Mouse (Mus musculus) lung, postnatal 14 days (tissue): Measurements from ENCODE around the gene Mapk8ip3.
A peak's percentile ranks its signal among the peaks of the same experiment; 100 is the strongest.
"Not testable (repeated sequence)": the region's sequence is repeated elsewhere in the genome, so short reads cannot be mapped to it uniquely, and the experiment has no call there.

Source experiments
- DNase-seq: peaks from one replicate; pipeline ENCODE4 v3.0.0; 2021

Mapk8ip3 gene

GRCm38 (mm10) chr17:24936259-24937237 lies at the start of gene Mapk8ip3:
Gene Mapk8ip3, minus strand, starts transcription at chr17:24936977.
- DNase-seq = peak; percentile 96

- DNase-seq = no peak
These were observed 24.3 kb upstream of the Mapk8ip3 start for GRCm38 (mm10) chr17:24960852-24961715.

GRCm38 (mm10) chr17:24960135-24960851 lies 23.5 kb upstream of the Mapk8ip3 start, which contains the start of gene Jpt2:
Gene Jpt2, minus strand, starts transcription at chr17:24960689.
- peak; percentile 98 for DNase-seq

- DNase-seq = no peak
These were observed 22.6 kb upstream of the Mapk8ip3 start for GRCm38 (mm10) chr17:24959371-24959770.

- no peak for DNase-seq
These were observed 16.5 kb upstream of the Mapk8ip3 start for GRCm38 (mm10) chr17:24953291-24953690.

GRCm38 (mm10) chr17:24950671-24951070 lies 13.9 kb upstream of the Mapk8ip3 start:
- DNase-seq = no peak

- DNase-seq = no peak
These were observed 11.4 kb upstream of the Mapk8ip3 start for GRCm38 (mm10) chr17:24948204-24948603.

- DNase-seq = not testable (repeated sequence)
These were observed 6.8 kb upstream of the Mapk8ip3 start for GRCm38 (mm10) chr17:24943589-24943988.

- no peak for DNase-seq
These were observed 6.3 kb upstream of the Mapk8ip3 start for GRCm38 (mm10) chr17:24943036-24943435.

GRCm38 (mm10) chr17:24942453-24942852 lies 5.7 kb upstream of the Mapk8ip3 start:
- DNase-seq = peak; percentile 63

GRCm38 (mm10) chr17:24937266-24937665 lies 489 bp upstream of the Mapk8ip3 start:
- no peak for DNase-seq

GRCm38 (mm10) chr17:24935666-24936065 lies 1.1 kb downstream of the Mapk8ip3 start:
- DNase-seq = no peak

- no peak for DNase-seq
These were observed 1.9 kb downstream of the Mapk8ip3 start for GRCm38 (mm10) chr17:24934926-24935325.

GRCm38 (mm10) chr17:24933163-24933562 lies 3.6 kb downstream of the Mapk8ip3 start:
- no peak for DNase-seq

GRCm38 (mm10) chr17:24932431-24932830 lies 4.3 kb downstream of the Mapk8ip3 start:
- no peak for DNase-seq

GRCm38 (mm10) chr17:24929506-24929905 lies 7.3 kb downstream of the Mapk8ip3 start:
- no peak for DNase-seq

- no peak for DNase-seq
These were observed 13.5 kb downstream of the Mapk8ip3 start for GRCm38 (mm10) chr17:24923246-24923645.

GRCm38 (mm10) chr17:24913984-24914383 lies 22.8 kb downstream of the Mapk8ip3 start:
- no peak for DNase-seq

GRCm38 (mm10) chr17:24907591-24907990 lies 29.2 kb downstream of the Mapk8ip3 start:
- DNase-seq = no peak

- DNase-seq = no peak
These were observed 33.0 kb downstream of the Mapk8ip3 start for GRCm38 (mm10) chr17:24903767-24904166.

GRCm38 (mm10) chr17:24902671-24903474 lies 33.9 kb downstream of the Mapk8ip3 start:
- DNase-seq = no peak

GRCm38 (mm10) chr17:24902124-24902523 lies 34.7 kb downstream of the Mapk8ip3 start:
- no peak for DNase-seq
